Mouse (Mus musculus) ES-Bruce4 (cell line): Measurements from ENCODE around the gene Fap. TPM values are rescaled to one million over a fixed set of nuclear protein-coding genes. Genes with fewer than 3 reads are reported as not detected.

Experiments
- H3K27ac ChIP-seq: 2 replicates; pipeline ENCODE4 v1.5.1; 2012; ENCODE audit warnings: low read length, inconsistent platforms; ENCODE audit not compliant: insufficient read depth
- H3K27me3 ChIP-seq: 2 replicates; pipeline ENCODE4 v1.6.1; 2012; ENCODE audit warnings: mild to moderate bottlenecking, low read length, inconsistent platforms; ENCODE audit not compliant: control insufficient read depth, poor library complexity, insufficient read depth, severe bottlenecking
- H3K36me3 ChIP-seq: 2 replicates; pipeline ENCODE4 v1.6.1; 2012; ENCODE audit warnings: inconsistent platforms, mild to moderate bottlenecking, low read length, moderate library complexity; ENCODE audit not compliant: control insufficient read depth, poor library complexity, insufficient read depth, severe bottlenecking
- H3K4me1 ChIP-seq: one replicate; pipeline ENCODE4 v1.8.1; 2011; ENCODE audit warnings: low read length; ENCODE audit not compliant: control insufficient read depth, insufficient read depth
- H3K4me3 ChIP-seq: 2 replicates; pipeline ENCODE4 v1.5.1; 2011; ENCODE audit warnings: low read depth, mild to moderate bottlenecking, low read length
- H3K9ac ChIP-seq: 2 replicates; pipeline ENCODE4 v1.6.1; 2012; ENCODE audit warnings: low read depth, mild to moderate bottlenecking, inconsistent platforms; ENCODE audit not compliant: poor library complexity, severe bottlenecking
- H3K9me3 ChIP-seq: replicated peaks from 2 replicates; pipeline ENCODE4 v1.6.1; 2012; ENCODE audit warnings: mild to moderate bottlenecking, low read length, inconsistent platforms; ENCODE audit not compliant: control insufficient read depth, poor library complexity, insufficient read depth, severe bottlenecking
- CTCF ChIP-seq: IDR thresholded peaks from one replicate; pipeline ENCODE4 v1.8.1; 2011; ENCODE audit warnings: low read depth, low read length
- EP300 ChIP-seq: IDR thresholded peaks from 2 replicates; pipeline ENCODE4 v1.6.1; 2011; ENCODE audit warnings: low read depth, low read length; ENCODE audit not compliant: insufficient read depth
- POLR2A ChIP-seq: IDR thresholded peaks from one replicate; pipeline ENCODE4 v1.8.1; 2011; ENCODE audit warnings: low read length; ENCODE audit not compliant: insufficient read depth
- polyA plus RNA-seq: library from polyadenylated mRNA; stranded (reverse); fragments of >200 nt; gene quantifications from 2 replicates; pipeline ENCODE4 v1.2.4, GENCODE M21; 2011; ENCODE audit warnings: low read depth; ENCODE audit not compliant: missing spikeins, insufficient read depth, insufficient read length

Fap gene
- polyA plus RNA-seq, 1 experiment = 1.3 TPM

DNA sequence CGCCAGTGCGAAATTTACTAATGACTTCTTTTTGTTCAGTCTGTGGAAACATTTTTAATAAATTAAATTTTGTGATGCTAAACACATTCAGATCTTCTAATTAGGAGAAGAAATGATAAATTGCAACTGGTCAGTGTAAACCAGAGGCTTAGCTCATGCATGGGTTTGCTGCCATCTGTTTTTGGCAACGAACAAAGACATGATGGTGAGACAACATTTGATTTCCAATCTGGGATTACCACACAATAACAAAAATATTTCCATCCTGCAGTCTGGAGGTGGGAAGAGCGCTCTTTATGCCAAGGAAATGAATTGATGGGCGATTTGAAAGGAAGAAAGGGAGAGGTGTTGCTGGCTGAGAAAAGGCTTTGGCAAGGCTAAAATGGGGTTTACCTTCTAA, 29.7 kb upstream of the Fap start:
- H3K4me1 ChIP-seq = no peaks in the 10 kb centered on the region
- H3K9me3 ChIP-seq = no peaks in the 10 kb centered on the region
- H3K4me3 ChIP-seq = no peak overlapping the region
- no peak overlapping the region for H3K27ac ChIP-seq
- no peak for TF ChIP-seq CTCF
- no peak for TF ChIP-seq EP300
- TF ChIP-seq POLR2A = no peak
- no peaks in the 10 kb centered on the region for H3K36me3 ChIP-seq
- no peak overlapping the region for H3K9ac ChIP-seq
- no peaks in the 10 kb centered on the region for H3K27me3 ChIP-seq

GRCm38 (mm10) chr2:62596586-62596985, 22.7 kb upstream of the Fap start:
- H3K4me1 ChIP-seq = no peaks in the 10 kb centered on the region
- TF ChIP-seq EP300 = no peak
- no peak for TF ChIP-seq CTCF
- TF ChIP-seq POLR2A = no peak
- no peak overlapping the region for H3K9ac ChIP-seq
- no peak overlapping the region for H3K4me3 ChIP-seq
- H3K27me3 ChIP-seq = no peaks in the 10 kb centered on the region
- no peak overlapping the region for H3K27ac ChIP-seq
- no peaks in the 10 kb centered on the region for H3K36me3 ChIP-seq
- no peaks in the 10 kb centered on the region for H3K9me3 ChIP-seq

DNA sequence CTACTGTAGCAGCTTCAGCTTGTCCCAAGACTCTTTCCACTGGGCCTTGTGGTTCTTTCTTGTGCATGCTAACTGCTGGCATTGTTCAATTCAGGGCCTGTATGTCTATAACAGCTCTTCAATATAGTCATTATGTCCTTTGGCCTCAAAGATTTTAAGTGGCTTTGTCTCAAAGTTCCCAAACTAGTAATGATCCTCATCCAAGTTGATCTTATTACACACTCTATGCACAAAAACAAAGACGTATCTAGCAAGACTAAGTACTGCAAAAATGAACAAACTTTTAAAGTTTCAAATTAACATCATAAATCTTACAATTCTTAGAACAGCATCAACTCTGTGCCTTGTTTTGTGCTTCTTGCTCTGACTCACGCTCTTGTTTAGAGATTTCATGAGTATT, 20.6 kb upstream of the Fap start:
- no peaks in the 10 kb centered on the region for H3K4me1 ChIP-seq
- TF ChIP-seq EP300 (no peak), POLR2A (no peak), CTCF (no peak)
- H3K9me3 ChIP-seq = no peaks in the 10 kb centered on the region
- H3K27me3 ChIP-seq = no peaks in the 10 kb centered on the region
- no peak overlapping the region for H3K4me3 ChIP-seq
- no peaks in the 10 kb centered on the region for H3K36me3 ChIP-seq
- no peak overlapping the region for H3K27ac ChIP-seq
- H3K9ac ChIP-seq = no peak overlapping the region

DNA sequence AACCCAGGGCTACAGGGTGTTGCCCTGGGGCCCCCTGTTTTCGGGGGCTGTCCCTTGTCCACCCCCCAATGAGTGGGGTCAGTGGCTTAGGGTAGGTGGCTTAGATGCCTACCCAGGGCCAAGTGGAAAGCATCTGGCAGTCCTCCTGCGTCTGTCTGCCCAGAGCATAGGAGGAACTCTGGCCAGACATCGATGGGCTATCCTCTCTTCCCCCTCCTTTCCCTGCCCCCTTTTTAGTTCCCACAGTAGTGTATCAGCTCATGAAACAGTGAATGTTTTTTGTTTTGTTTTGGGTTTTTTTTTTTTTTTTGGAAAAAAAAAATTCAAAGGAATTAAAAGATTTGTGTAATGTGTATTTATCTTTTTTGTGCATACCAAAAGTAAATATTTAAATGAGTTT, 17.7 kb upstream of the Fap start:
- Histone ChIP-seq H3K4me1 (no peaks in the 10 kb centered on the region), H3K9ac (no peak overlapping the region), H3K9me3 (no peaks in the 10 kb centered on the region), H3K27me3 (no peaks in the 10 kb centered on the region), H3K36me3 (no peaks in the 10 kb centered on the region), H3K4me3 (no peak overlapping the region), H3K27ac (no peak overlapping the region)
- TF ChIP-seq POLR2A (no peak), EP300 (no peak), CTCF (no peak)

GRCm38 (mm10) chr2:62589333-62589732, 15.5 kb upstream of the Fap start:
- no peaks in the 10 kb centered on the region for H3K27me3 ChIP-seq

DNA sequence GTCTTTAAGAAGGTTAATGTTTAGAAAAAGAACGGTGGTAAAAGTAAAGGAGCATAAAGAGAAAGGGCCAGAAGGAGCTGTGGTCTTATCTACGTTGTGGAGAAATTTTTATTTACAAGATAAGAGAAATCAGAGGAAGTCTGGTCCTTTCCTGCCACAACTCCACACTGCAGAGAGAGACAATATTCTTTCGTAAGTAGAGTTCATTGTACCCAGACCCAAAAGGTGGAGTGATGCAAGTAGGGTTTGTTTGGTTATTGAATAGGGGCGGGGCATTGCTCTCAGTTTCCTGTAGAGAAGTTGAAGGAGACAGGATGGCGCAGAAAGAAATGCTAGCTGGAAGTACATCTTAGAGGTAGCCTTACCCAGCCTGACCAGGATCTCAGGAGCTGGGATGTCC, 11.9 kb upstream of the Fap start:
- no peak overlapping the region for H3K27ac ChIP-seq

More at GRCm38 (mm10) chr2:62589333-62589732, 15.5 kb upstream of the Fap start:
- no peaks in the 10 kb centered on the region for H3K9me3 ChIP-seq
- H3K4me1 ChIP-seq = no peaks in the 10 kb centered on the region
- TF ChIP-seq POLR2A (no peak), EP300 (no peak), CTCF (no peak)
- H3K9ac ChIP-seq = no peak overlapping the region
- no peak overlapping the region for H3K27ac ChIP-seq
- H3K36me3 ChIP-seq = no peaks in the 10 kb centered on the region
- H3K4me3 ChIP-seq = no peak overlapping the region

More for the DNA sequence above, 11.9 kb upstream of the Fap start:
- Histone ChIP-seq H3K9ac (no peak overlapping the region), H3K4me1 (no peaks in the 10 kb centered on the region), H3K4me3 (no peak overlapping the region), H3K36me3 (no peaks in the 10 kb centered on the region), H3K27me3 (no peaks in the 10 kb centered on the region), H3K9me3 (no peaks in the 10 kb centered on the region)
- TF ChIP-seq EP300 = no peak
- TF ChIP-seq CTCF = no peak
- TF ChIP-seq POLR2A = no peak
